Mouse (Mus musculus): ENCODE results near the gene Hs6st1. TPM values are rescaled to one million over a fixed set of nuclear protein-coding genes. Genes with fewer than 3 reads are reported as not detected.

Gene Hs6st1
- polyA plus RNA-seq (2012; rRNA removed), result 83.9 and 99.4 TPM in 2 replicates

GRCm38 (mm10) chr1:36068076-36068475 lies at the start of gene Hs6st1:
Hs6st1 (plus strand) TSS chr1:36068400.

Other genes starting within 250 kb of the Hs6st1 start
- 19.1 and 20.5 TPM in 2 replicates for gene Uggt1, start 176.3 kb downstream of the Hs6st1 start, polyA plus RNA-seq (2012; rRNA removed)
- gene Neurl3, start 206.3 kb downstream of the Hs6st1 start, polyA plus RNA-seq (2012; rRNA removed), result 10.2 and 10.6 TPM in 2 replicates
- gene Arid5a, start 239.3 kb downstream of the Hs6st1 start, polyA plus RNA-seq (2012; rRNA removed), result 13.0 and 14.3 TPM in 2 replicates